Mouse (Mus musculus) small intestine, adult 2 months (tissue): ENCODE results near the gene Cyp19a1. TPM values are rescaled to one million over a fixed set of nuclear protein-coding genes. Genes with fewer than 3 reads are reported as not detected.

Experiments
- H3K27ac ChIP-seq: fragments of 200-500 bp; 2 replicates; pipeline ENCODE4 v1.5.1; 2012; ENCODE audit warnings: low read depth, low read length, control low read depth, inconsistent platforms; ENCODE audit not compliant: insufficient read depth
- H3K27me3 ChIP-seq: fragments of 200-500 bp; 2 replicates; pipeline ENCODE4 v1.6.1; 2012; ENCODE audit warnings: mild to moderate bottlenecking, moderate library complexity, low read length, inconsistent platforms; ENCODE audit not compliant: control insufficient read depth, insufficient read depth
- H3K36me3 ChIP-seq: fragments of 200-500 bp; 2 replicates; pipeline ENCODE4 v1.6.1; 2012; ENCODE audit warnings: mild to moderate bottlenecking, low read length, control low read depth, inconsistent platforms; ENCODE audit not compliant: control insufficient read depth, insufficient read depth
- H3K4me1 ChIP-seq: fragments of 200-500 bp; 2 replicates; pipeline ENCODE4 v1.6.1; 2012; ENCODE audit warnings: low read length, inconsistent platforms, mixed read lengths; ENCODE audit not compliant: control insufficient read depth, insufficient read depth, insufficient read length
- H3K4me3 ChIP-seq: fragments of 200-500 bp; 2 replicates; pipeline ENCODE4 v1.5.1; 2012; ENCODE audit warnings: low read depth, mild to moderate bottlenecking, control low read depth, inconsistent platforms, low read length, moderate library complexity
- CTCF ChIP-seq: fragments of 200-500 bp; IDR thresholded peaks from 2 replicates; pipeline ENCODE4 v1.5.1; 2012; ENCODE audit warnings: low read depth, mild to moderate bottlenecking, control low read depth, inconsistent platforms, low read length, moderate library complexity, mixed read lengths; ENCODE audit not compliant: insufficient replicate concordance, insufficient read length; ENCODE audit errors: extremely low read depth
- POLR2A ChIP-seq: fragments of 200-500 bp; IDR thresholded peaks from 2 replicates; pipeline ENCODE4 v1.6.1; 2012; ENCODE audit warnings: low read depth, mild to moderate bottlenecking, control low read depth, inconsistent platforms, low read length, moderate library complexity
- WGBS: fragments of 180-500 bp; shearing (Covaris S2); methylation state at CpG from one replicate; pipeline ENCODE4 v1.1.7; 2018; 5-methylcytosine and 5-hydroxymethylcytosine counted together
- polyA plus RNA-seq: library from polyadenylated mRNA; depleted of rRNA; stranded (reverse); fragments of >200 nt; gene quantifications from 2 replicates; pipeline ENCODE4 v1.2.3, GENCODE M21; 2012

Gene Cyp19a1
- polyA plus RNA-seq, 1 experiment, result not detected

GRCm38 (mm10) chr9:54244869-54245665 is 22.8 kb downstream of the Cyp19a1 start:
- Histone ChIP-seq H3K27me3 (no peaks in the 10 kb centered on the region), H3K4me3 (no peak overlapping the region), H3K4me1 (no peaks in the 10 kb centered on the region), H3K27ac (no peak overlapping the region), H3K36me3 (no peaks in the 10 kb centered on the region)
- no peak for TF ChIP-seq POLR2A
- TF ChIP-seq CTCF, result no peak
- 64% methylated on average over 3 of the region's 3 CpGs for WGBS

GRCm38 (mm10) chr9:54227580-54227979 is 40.3 kb downstream of the Cyp19a1 start:
- Histone ChIP-seq H3K4me3 (no peak overlapping the region), H3K27ac (no peak overlapping the region), H3K4me1 (no peaks in the 10 kb centered on the region), H3K27me3 (no peaks in the 10 kb centered on the region), H3K36me3 (no peaks in the 10 kb centered on the region)
- 70% methylated on average over 6 of the region's 6 CpGs for WGBS
- TF ChIP-seq CTCF, result no peak
- TF ChIP-seq POLR2A, result no peak

- TF ChIP-seq POLR2A (no peak), CTCF (no peak)
- H3K4me3 ChIP-seq, result no peak overlapping the region
- no peaks in the 10 kb centered on the region for H3K36me3 ChIP-seq
- WGBS, result 64% methylated on average over 5 of the region's 5 CpGs
- no peak overlapping the region for H3K27ac ChIP-seq
- no peaks in the 10 kb centered on the region for H3K4me1 ChIP-seq
- no peaks in the 10 kb centered on the region for H3K27me3 ChIP-seq
Observed at GRCm38 (mm10) chr9:54216511-54216910, 51.4 kb downstream of the Cyp19a1 start.

GRCm38 (mm10) chr9:54214881-54215280 is 53.0 kb downstream of the Cyp19a1 start:
- WGBS, result 88% methylated on average over 9 of the region's 9 CpGs
- Histone ChIP-seq H3K36me3 (no peaks in the 10 kb centered on the region), H3K27ac (no peak overlapping the region), H3K27me3 (no peaks in the 10 kb centered on the region), H3K4me3 (no peak overlapping the region), H3K4me1 (no peaks in the 10 kb centered on the region)
- no peak for TF ChIP-seq POLR2A
- no peak for TF ChIP-seq CTCF

GRCm38 (mm10) chr9:54194790-54195189 is 73.1 kb downstream of the Cyp19a1 start:
- TF ChIP-seq POLR2A, result no peak
- no peak for TF ChIP-seq CTCF
- no peaks in the 10 kb centered on the region for H3K4me1 ChIP-seq
- no peak overlapping the region for H3K27ac ChIP-seq
- H3K36me3 ChIP-seq, result no peaks in the 10 kb centered on the region
- 64% methylated on average over 5 of the region's 5 CpGs for WGBS
- H3K27me3 ChIP-seq, result no peaks in the 10 kb centered on the region
- no peak overlapping the region for H3K4me3 ChIP-seq

GRCm38 (mm10) chr9:54191435-54191834 is 76.5 kb downstream of the Cyp19a1 start:
- TF ChIP-seq CTCF (no peak), POLR2A (no peak)
- Histone ChIP-seq H3K4me3 (no peak overlapping the region), H3K36me3 (no peaks in the 10 kb centered on the region), H3K4me1 (no peaks in the 10 kb centered on the region), H3K27ac (no peak overlapping the region), H3K27me3 (no peaks in the 10 kb centered on the region)
- WGBS, result 78% methylated on average over 3 of the region's 3 CpGs

- H3K27ac ChIP-seq, result no peak overlapping the region
- no peak overlapping the region for H3K4me3 ChIP-seq
- no peaks in the 10 kb centered on the region for H3K27me3 ChIP-seq
- 83% methylated on average over 7 of the region's 7 CpGs for WGBS
- no peaks in the 10 kb centered on the region for H3K36me3 ChIP-seq
- no peaks in the 10 kb centered on the region for H3K4me1 ChIP-seq
- TF ChIP-seq POLR2A (no peak), CTCF (no peak)
Observed at GRCm38 (mm10) chr9:54182484-54182883, 85.4 kb downstream of the Cyp19a1 start.

- TF ChIP-seq POLR2A (no peak), CTCF (no peak)
- no peaks in the 10 kb centered on the region for H3K27me3 ChIP-seq
- no peaks in the 10 kb centered on the region for H3K36me3 ChIP-seq
- no peak overlapping the region for H3K4me3 ChIP-seq
- WGBS, result 13% methylated on average over 2 of the region's 2 CpGs
- no peaks in the 10 kb centered on the region for H3K4me1 ChIP-seq
- H3K27ac ChIP-seq, result no peak overlapping the region
Observed at GRCm38 (mm10) chr9:54181330-54181729, 86.6 kb downstream of the Cyp19a1 start.
